Mouse (Mus musculus) CH12.LX (cell line): ENCODE results near the gene Gm9821. TPM values are rescaled to one million over a fixed set of nuclear protein-coding genes. Genes with fewer than 3 reads are reported as not detected.

Source experiments
- DNase-seq: peaks from one replicate; pipeline ENCODE4 v3.0.0-alpha.2; 2013; ENCODE audit errors: extremely low read depth
- H3K27ac ChIP-seq: 2 replicates; pipeline ENCODE4 v1.5.1; 2012; ENCODE audit warnings: low read depth, mild to moderate bottlenecking, control low read depth, moderate library complexity; ENCODE audit not compliant: insufficient read depth
- H3K27me3 ChIP-seq: replicated peaks from 2 replicates; pipeline ENCODE3; 2012; ENCODE audit warnings: inconsistent platforms
- H3K36me3 ChIP-seq, 2 experiments: replicated peaks in 1 of 2; 2 replicates each; pipeline versions ENCODE3 to v1.6.1; 2012; ENCODE audit warnings: inconsistent platforms in 1 of 2, low read length in 1 of 2, mild to moderate bottlenecking in 1 of 2, mixed read lengths in 1 of 2, moderate library complexity in 1 of 2; ENCODE audit not compliant: control insufficient read depth in 1 of 2, insufficient read depth in 1 of 2
- H3K4me1 ChIP-seq, 2 experiments: 2 replicates each; pipeline ENCODE4 v1.6.1; 2012; ENCODE audit warnings: inconsistent platforms in 1 of 2, moderate library complexity in 1 of 2; ENCODE audit not compliant: insufficient read depth in 2 of 2, control insufficient read depth in 1 of 2
- H3K4me2 ChIP-seq: 2 replicates; pipeline ENCODE4 v1.6.1; 2012; ENCODE audit warnings: low read depth, mild to moderate bottlenecking, control low read depth; ENCODE audit not compliant: poor library complexity, insufficient read depth, severe bottlenecking
- H3K4me3 ChIP-seq, 3 experiments: fragments of 150-350 bp in 1 of 3; sonication (generic) in 1 of 3; replicated peaks in 1 of 3; 2 replicates each; pipeline versions ENCODE3 to v1.5.1; 2011 to 2012; ENCODE audit warnings: low read depth in 2 of 3, low read length in 2 of 3, mild to moderate bottlenecking in 2 of 3, moderate library complexity in 2 of 3, control low read depth in 1 of 3, improper control_type of control experiment in 1 of 3, inconsistent platforms in 1 of 3, mixed read lengths in 1 of 3; ENCODE audit not compliant: poor library complexity in 1 of 3
- H3K79me2 ChIP-seq: replicated peaks from 2 replicates; pipeline ENCODE4 v1.6.1; 2012; ENCODE audit warnings: mild to moderate bottlenecking, moderate library complexity; ENCODE audit not compliant: control insufficient read depth, poor library complexity, insufficient read depth, severe bottlenecking; ENCODE audit errors: extremely low read depth
- H3K9ac ChIP-seq: 2 replicates; pipeline ENCODE4 v1.6.1; 2012; ENCODE audit warnings: low read depth, mild to moderate bottlenecking, control low read depth, moderate library complexity; ENCODE audit not compliant: insufficient read depth
- H3K9me3 ChIP-seq: replicated peaks from 2 replicates; pipeline ENCODE3; 2012; ENCODE audit warnings: low read length, inconsistent platforms, mixed read lengths
- BHLHE40 ChIP-seq: IDR thresholded peaks from 2 replicates; pipeline ENCODE4 v1.6.1; 2011; ENCODE audit warnings: mild to moderate bottlenecking, low read depth, low read length, improper control_type of control experiment
- CHD1 ChIP-seq: IDR thresholded peaks from 2 replicates; pipeline ENCODE4 v1.6.1; 2012; ENCODE audit warnings: low read depth, low read length, improper control_type of control experiment, inconsistent platforms
- CHD2 ChIP-seq: IDR thresholded peaks from 2 replicates; pipeline ENCODE4 v1.6.1; 2011; ENCODE audit warnings: low read length, improper control_type of control experiment
- CTCF ChIP-seq, 2 experiments: IDR thresholded peaks in 1 of 2; conservative IDR thresholded peaks in 1 of 2; 2 replicates each; pipeline ENCODE4 v1.5.1; 2011 to 2012; ENCODE audit warnings: low read depth in 2 of 2, low read length in 2 of 2, improper control_type of control experiment in 1 of 2, inconsistent platforms in 1 of 2, mild to moderate bottlenecking in 1 of 2, moderate library complexity in 1 of 2
- ETS1 ChIP-seq: conservative IDR thresholded peaks from 2 replicates; pipeline ENCODE4 v1.6.1; 2012; ENCODE audit warnings: low read depth, mild to moderate bottlenecking, inconsistent platforms, low read length, improper control_type of control experiment, moderate library complexity
- GABPA ChIP-seq: IDR thresholded peaks from 2 replicates; pipeline ENCODE4 v1.6.1; 2012; ENCODE audit warnings: low read depth, low read length, improper control_type of control experiment, inconsistent platforms; ENCODE audit not compliant: insufficient replicate concordance
- HCFC1 ChIP-seq: IDR thresholded peaks from 2 replicates; pipeline ENCODE4 v1.6.1; 2012; ENCODE audit warnings: low read depth, mild to moderate bottlenecking, inconsistent platforms, low read length, improper control_type of control experiment
- JUND ChIP-seq: conservative IDR thresholded peaks from 2 replicates; pipeline ENCODE4 v1.6.1; 2011; ENCODE audit warnings: low read depth, low read length, improper control_type of control experiment
- KAT2A ChIP-seq: IDR thresholded peaks from 2 replicates; pipeline ENCODE4 v1.6.1; 2012; ENCODE audit warnings: low read length, improper control_type of control experiment, inconsistent platforms; ENCODE audit not compliant: insufficient replicate concordance
- MAX ChIP-seq: IDR thresholded peaks from 2 replicates; pipeline ENCODE4 v1.6.1; 2011; ENCODE audit warnings: low read length, improper control_type of control experiment
- MAZ ChIP-seq: IDR thresholded peaks from 2 replicates; pipeline ENCODE4 v1.6.1; 2012; ENCODE audit warnings: low read depth, mild to moderate bottlenecking, inconsistent platforms, low read length, improper control_type of control experiment, moderate library complexity
- MEF2A ChIP-seq: IDR thresholded peaks from 2 replicates; pipeline ENCODE4 v1.6.1; 2014; ENCODE audit warnings: low read depth, mild to moderate bottlenecking, inconsistent platforms, low read length, improper control_type of control experiment, borderline replicate concordance
- MYC ChIP-seq: IDR thresholded peaks from 2 replicates; pipeline ENCODE4 v1.6.1; 2011; ENCODE audit warnings: low read depth, mild to moderate bottlenecking, improper control_type of control experiment, low read length
- NELFE ChIP-seq: IDR thresholded peaks from 2 replicates; pipeline ENCODE4 v1.6.1; 2011; ENCODE audit warnings: low read depth, low read length, improper control_type of control experiment
- NRF1 ChIP-seq: IDR thresholded peaks from 2 replicates; pipeline ENCODE4 v1.6.1; 2014; ENCODE audit warnings: low read depth, mild to moderate bottlenecking, inconsistent platforms, low read length, improper control_type of control experiment, moderate library complexity
- RAD21 ChIP-seq: IDR thresholded peaks from 2 replicates; pipeline ENCODE4 v1.6.1; 2011; ENCODE audit warnings: low read depth, mild to moderate bottlenecking, low read length, improper control_type of control experiment, moderate library complexity
- RCOR1 ChIP-seq: conservative IDR thresholded peaks from 2 replicates; pipeline ENCODE4 v1.6.1; 2012; ENCODE audit warnings: low read depth, mild to moderate bottlenecking, inconsistent platforms, low read length, improper control_type of control experiment
- SIN3A ChIP-seq: IDR thresholded peaks from 2 replicates; pipeline ENCODE4 v1.6.1; 2012; ENCODE audit warnings: low read length, improper control_type of control experiment, inconsistent platforms
- TBP ChIP-seq: conservative IDR thresholded peaks from 2 replicates; pipeline ENCODE4 v1.6.1; 2011; ENCODE audit warnings: low read depth, low read length, improper control_type of control experiment
- TCF12 ChIP-seq: IDR thresholded peaks from 2 replicates; pipeline ENCODE4 v1.6.1; 2014; ENCODE audit warnings: low read depth, mild to moderate bottlenecking, inconsistent platforms, low read length, improper control_type of control experiment
- UBTF ChIP-seq: IDR thresholded peaks from 2 replicates; pipeline ENCODE4 v1.6.1; 2012; ENCODE audit warnings: low read depth, mild to moderate bottlenecking, inconsistent platforms, low read length, improper control_type of control experiment, moderate library complexity
- USF1 ChIP-seq: IDR thresholded peaks from 2 replicates; pipeline ENCODE4 v1.6.1; 2014; ENCODE audit warnings: low read depth, mild to moderate bottlenecking, inconsistent platforms, low read length, improper control_type of control experiment
- USF2 ChIP-seq: conservative IDR thresholded peaks from 2 replicates; pipeline ENCODE4 v1.6.1; 2011; ENCODE audit warnings: low read depth, low read length, improper control_type of control experiment
- ZC3H11A ChIP-seq: IDR thresholded peaks from 2 replicates; pipeline ENCODE4 v1.6.1; 2012; ENCODE audit warnings: low read depth, mild to moderate bottlenecking, inconsistent platforms, low read length, improper control_type of control experiment
- ZKSCAN1 ChIP-seq: IDR thresholded peaks from 2 replicates; pipeline ENCODE4 v1.6.1; 2012; ENCODE audit warnings: low read depth, inconsistent platforms, low read length, improper control_type of control experiment, borderline replicate concordance
- ZMIZ1 ChIP-seq: IDR thresholded peaks from 2 replicates; pipeline ENCODE4 v1.6.1; 2012; ENCODE audit warnings: low read depth, mild to moderate bottlenecking, inconsistent platforms, low read length, improper control_type of control experiment
- ZNF384 ChIP-seq: IDR thresholded peaks from 2 replicates; pipeline ENCODE4 v1.6.1; 2012; ENCODE audit warnings: low read depth, low read length, improper control_type of control experiment, inconsistent platforms
- dilution Hi-C: fragments of 300-500 bp; cut with MboI; formaldehyde crosslinking; loops from 2 replicates; pipeline ENCODE4 v1.14.3; 2020; ENCODE audit warnings: low sequenced_read_pairs; ENCODE audit not compliant: extremely low pct_unique_long_range_greater_than_20kb, extremely low pct_ligation_motif_present
- in situ Hi-C: fragments of 300-500 bp; cut with MboI; formaldehyde crosslinking; loops from 3 replicates; pipeline ENCODE4 v1.14.3; 2019; ENCODE audit warnings: low sequenced_read_pairs, low pct_ligation_motif_present, low pct_unique_long_range_greater_than_20kb, mixed read lengths
- polyA plus RNA-seq: library from polyadenylated mRNA; unstranded; fragments of >175 nt; gene quantifications from 2 replicates; pipeline ENCODE4 v1.2.1, GENCODE M21; 2012; ENCODE audit warnings: low read depth; ENCODE audit not compliant: insufficient read length
- total RNA-seq, 2 experiments: library from RNA; depleted of rRNA; stranded (reverse); fragments of 300-350 nt in 1 of 2; fragments of >200 nt in 1 of 2; gene quantifications; 2 replicates each; pipeline ENCODE4 v1.2.3; 2012 to 2014

The Gm9821 gene
- total and polyA plus RNA-seq, 3 experiments, result 0.25 to 3.8 TPM; not detected in 1

GRCm38 (mm10) chr2:91934016-91934415 lies 11.5 kb upstream of the Gm9821 start:
- no peak for DNase-seq
- TF ChIP-seq MEF2A (no peak), MAX (no peak), NRF1 (no peak), GABPA (no peak), MYC (no peak), CTCF (conservative IDR thresholded peaks at IDR 0.05 in 1 of 2, IDR thresholded peaks at IDR 0.05 in 1 of 2; ENCODE audit: low read depth in 2 of 2, low read length in 2 of 2) (no peak), TCF12 (no peak), ETS1 (no peak), RAD21 (no peak), JUND (no peak), ZC3H11A (no peak), USF2 (no peak), CHD1 (no peak), UBTF (no peak), BHLHE40 (no peak), CHD2 (no peak), MAZ (no peak), ZKSCAN1 (no peak), HCFC1 (no peak), RCOR1 (no peak)
- Histone ChIP-seq H3K27ac (no peak overlapping the region), H3K9ac (no peak overlapping the region), H3K4me3 (no peak overlapping the region), H3K4me2 (no peak overlapping the region), H3K79me2 (no peaks in the 10 kb centered on the region), H3K36me3 (peaks cover 69 to 94% of the 10 kb centered on the region in 2 experiments), H3K9me3 (no peaks in the 10 kb centered on the region), H3K4me1 (peaks cover 0 to 23% of the 10 kb centered on the region in 2 experiments; a peak in 2 of 4 replicates), H3K27me3 (no peaks in the 10 kb centered on the region)
- in situ Hi-C loops, result no loop called here
- dilution Hi-C loops, result no loop called here

GRCm38 (mm10) chr2:91934826-91935525 lies 10.5 kb upstream of the Gm9821 start:
- no peak overlapping the region for H3K4me3 ChIP-seq
- in situ Hi-C loops, result no loop called here
- H3K9ac ChIP-seq, result no peak overlapping the region
- H3K27me3 ChIP-seq, result no peaks in the 10 kb centered on the region
- no peak for DNase-seq
- H3K79me2 ChIP-seq, result no peaks in the 10 kb centered on the region
- H3K27ac ChIP-seq, result no peak overlapping the region
- no peak overlapping the region for H3K4me2 ChIP-seq
- dilution Hi-C loops, result no loop called here
- TF ChIP-seq RAD21 (no peak), CHD1 (no peak), ZKSCAN1 (no peak), SIN3A (no peak), ZMIZ1 (no peak), ZNF384 (no peak), HCFC1 (no peak), UBTF (no peak), NELFE (no peak), TBP (no peak), BHLHE40 (no peak), USF1 (no peak), MYC (no peak), KAT2A (no peak)
- H3K9me3 ChIP-seq, result no peaks in the 10 kb centered on the region
- peaks cover 79 to 96% of the 10 kb centered on the region in 2 experiments for H3K36me3 ChIP-seq
- H3K4me1 ChIP-seq, result peaks cover 0 to 20% of the 10 kb centered on the region in 2 experiments; a peak in 2 of 4 replicates
